Mouse (Mus musculus) neural tube, embryonic 11.5 days (tissue): Measurements from ENCODE around the gene Mlc1. TPM values are rescaled to one million over a fixed set of nuclear protein-coding genes. Genes with fewer than 3 reads are reported as not detected.

ENCODE experiments used
- ATAC-seq: fragments of 200-750 bp; cut with Nextera tagmentation; 2 replicates; pipeline ENCODE4 v1.8.0; 2017; ENCODE audit warnings: moderate number of reproducible peaks, mild to moderate bottlenecking, moderate TSS enrichment, moderate library complexity; ENCODE audit not compliant: insufficient read depth, low FRiP score, low TSS enrichment
- DNase-seq: peaks from one replicate; pipeline ENCODE4 v3.0.0-alpha.2; 2015; ENCODE audit warnings: low spot score
- H3K27ac ChIP-seq: fragments of 300-500 bp; sonication (generic); 2 replicates; pipeline ENCODE4 v1.5.1; 2014; ENCODE audit warnings: low read depth, mild to moderate bottlenecking, low read length
- H3K27me3 ChIP-seq: fragments of 300-500 bp; sonication (generic); 2 replicates; pipeline ENCODE4 v1.6.1; 2014; ENCODE audit warnings: mild to moderate bottlenecking, low read length, mixed read lengths; ENCODE audit not compliant: control insufficient read depth, insufficient read depth
- H3K36me3 ChIP-seq: fragments of 300-500 bp; sonication (generic); 2 replicates; pipeline ENCODE4 v1.6.1; 2014; ENCODE audit warnings: mild to moderate bottlenecking, low read length, moderate library complexity, mixed read lengths; ENCODE audit not compliant: control insufficient read depth, insufficient read depth
- H3K4me1 ChIP-seq: fragments of 300-500 bp; sonication (generic); 2 replicates; pipeline ENCODE4 v1.6.1; 2014; ENCODE audit warnings: low read length, mixed read lengths; ENCODE audit not compliant: control insufficient read depth, insufficient read depth
- H3K4me2 ChIP-seq: fragments of 300-500 bp; sonication (generic); 2 replicates; pipeline ENCODE4 v1.6.1; 2014; ENCODE audit warnings: low read depth, mild to moderate bottlenecking, moderate library complexity
- H3K4me3 ChIP-seq: fragments of 300-500 bp; sonication (generic); 2 replicates; pipeline ENCODE4 v1.5.1; 2014; ENCODE audit warnings: low read depth, low read length
- H3K9ac ChIP-seq: fragments of 300-500 bp; sonication (generic); 2 replicates; pipeline ENCODE4 v1.6.1; 2014; ENCODE audit warnings: mild to moderate bottlenecking, low read length
- H3K9me3 ChIP-seq: fragments of 300-500 bp; sonication (generic); 2 replicates; pipeline ENCODE4 v1.6.1; 2016; ENCODE audit warnings: low read length; ENCODE audit not compliant: control insufficient read depth
- WGBS: fragments of 180-500 bp; shearing (Covaris S2); extraction: QIAGEN DNeasy Blood & Tissue Kit; methylation state at CpG from one replicate; pipeline ENCODE4 v1.1.7; 2014; 5-methylcytosine and 5-hydroxymethylcytosine counted together
- polyA plus RNA-seq: library from polyadenylated mRNA; unstranded; fragments of >200 nt; fragmentation: Nextera tagmentation; extraction: Ambion mirVana; gene quantifications from 2 replicates; pipeline ENCODE4 v1.2.1, GENCODE M21; 2014

Mlc1 gene
- polyA plus RNA-seq, 1 experiment from 2014 or later = 1.4 TPM

- Histone ChIP-seq H3K27ac (no peak overlapping the region), H3K4me1 (no peaks in the 10 kb centered on the region), H3K4me3 (no peak overlapping the region), H3K36me3 (no peaks in the 10 kb centered on the region), H3K4me2 (no peak overlapping the region), H3K9me3 (no peaks in the 10 kb centered on the region), H3K9ac (no peak overlapping the region), H3K27me3 (no peaks in the 10 kb centered on the region)
- WGBS = 77% methylated on average over 8 of the region's 8 CpGs
- no peak for ATAC-seq
- DNase-seq = no peak
Measured at GRCm38 (mm10) chr15:88998636-88999035, 19.8 kb upstream of the Mlc1 start.

GRCm38 (mm10) chr15:88989236-88989635 lies 10.4 kb upstream of the Mlc1 start:
- H3K9me3 ChIP-seq = no peaks in the 10 kb centered on the region
- no peak overlapping the region for H3K4me3 ChIP-seq
- H3K9ac ChIP-seq = no peak overlapping the region
- H3K27me3 ChIP-seq = no peaks in the 10 kb centered on the region
- H3K4me2 ChIP-seq = no peak overlapping the region
- DNase-seq = no peak
- ATAC-seq = no peak
- H3K27ac ChIP-seq = no peak overlapping the region
- 83% methylated on average over 2 of the region's 2 CpGs for WGBS
- no peaks in the 10 kb centered on the region for H3K4me1 ChIP-seq
- no peaks in the 10 kb centered on the region for H3K36me3 ChIP-seq

- Histone ChIP-seq H3K4me3 (no peak within 1 kb of the TSS), H3K27ac (no peak within 1 kb of the TSS), H3K27me3 (no peaks in the 10 kb centered on the region), H3K4me2 (no peak within 1 kb of the TSS), H3K9ac (no peak within 1 kb of the TSS), H3K9me3 (no peaks in the 10 kb centered on the region), H3K4me1 (no peaks in the 10 kb centered on the region), H3K36me3 (no peaks in the 10 kb centered on the region)
- ATAC-seq (no peak), DNase-seq (no peak)
- 94% methylated on average over 31 of the region's 31 CpGs for WGBS
Measured at GRCm38 (mm10) chr15:88982534-88983079, 3.8 kb upstream of the Mlc1 start, which contains the start of gene Mov10l1. Gene Mov10l1, plus strand, starts transcription at chr15:88982909.

GRCm38 (mm10) chr15:88979138-88979446 lies 285 bp upstream of the Mlc1 start:
- WGBS = 44% methylated on average over 3 of the region's 3 CpGs
- no peaks in the 10 kb centered on the region for H3K4me1 ChIP-seq
- no peak overlapping the region for H3K27ac ChIP-seq
- ATAC-seq = peak; percentile 79; the same call in 1 of the 2 replicates
- no peaks in the 10 kb centered on the region for H3K9me3 ChIP-seq
- no peak overlapping the region for H3K9ac ChIP-seq
- H3K27me3 ChIP-seq = no peaks in the 10 kb centered on the region
- no peaks in the 10 kb centered on the region for H3K36me3 ChIP-seq
- no peak for DNase-seq
- no peak overlapping the region for H3K4me3 ChIP-seq
- H3K4me2 ChIP-seq = no peak overlapping the region

- H3K36me3 ChIP-seq = no peaks in the 10 kb centered on the region
- H3K4me3 ChIP-seq = no peak overlapping the region
- no peaks in the 10 kb centered on the region for H3K9me3 ChIP-seq
- ATAC-seq (no peak), DNase-seq (no peak)
- H3K27ac ChIP-seq = no peak overlapping the region
- H3K27me3 ChIP-seq = no peaks in the 10 kb centered on the region
- 88% methylated on average over 4 of the region's 4 CpGs for WGBS
- H3K4me1 ChIP-seq = no peaks in the 10 kb centered on the region
- H3K9ac ChIP-seq = no peak overlapping the region
- no peak overlapping the region for H3K4me2 ChIP-seq
Measured at GRCm38 (mm10) chr15:88972300-88972699, 6.5 kb downstream of the Mlc1 start.

- 78% methylated on average over 2 of the region's 2 CpGs for WGBS
- DNase-seq = no peak
- no peak for ATAC-seq
Measured at GRCm38 (mm10) chr15:88964070-88964578, 14.7 kb downstream of the Mlc1 start.

GRCm38 (mm10) chr15:88957522-88957921 lies 21.3 kb downstream of the Mlc1 start:
- WGBS = 80% methylated on average over 4 of the region's 4 CpGs
- Histone ChIP-seq H3K9ac (no peak overlapping the region), H3K4me1 (peaks cover 7% of the 10 kb centered on the region; the same call in 1 of the 2 replicates), H3K36me3 (no peaks in the 10 kb centered on the region), H3K27me3 (peaks cover 16% of the 10 kb centered on the region), H3K9me3 (no peaks in the 10 kb centered on the region), H3K4me3 (no peak overlapping the region), H3K27ac (no peak overlapping the region), H3K4me2 (no peak overlapping the region)
- no peak for DNase-seq
- ATAC-seq = no peak

More at GRCm38 (mm10) chr15:88964070-88964578, 14.7 kb downstream of the Mlc1 start:
- Histone ChIP-seq H3K4me2 (no peak overlapping the region), H3K27ac (no peak overlapping the region), H3K4me3 (no peak overlapping the region), H3K9ac (no peak overlapping the region), H3K9me3 (no peaks in the 10 kb centered on the region), H3K27me3 (no peaks in the 10 kb centered on the region), H3K36me3 (no peaks in the 10 kb centered on the region), H3K4me1 (no peaks in the 10 kb centered on the region)

- WGBS = 87% methylated on average over 6 of the region's 6 CpGs
Measured at GRCm38 (mm10) chr15:88955342-88955741, 23.5 kb downstream of the Mlc1 start.

GRCm38 (mm10) chr15:88954368-88955072 lies 24.3 kb downstream of the Mlc1 start, which contains the start of gene Ttll8:
Gene Ttll8, minus strand, starts transcription at chr15:88954418.
- H3K27ac ChIP-seq = no peak within 1 kb of the TSS
- H3K4me1 ChIP-seq = peaks cover 7% of the 10 kb centered on the region; the same call in 1 of the 2 replicates
- H3K4me2 ChIP-seq = peak within 1 kb of the TSS; percentile 83
- no peaks in the 10 kb centered on the region for H3K36me3 ChIP-seq
- peak within 1 kb of the TSS; percentile 34 for H3K4me3 ChIP-seq
- 4% methylated on average over 52 of the region's 53 CpGs for WGBS
- H3K9me3 ChIP-seq = no peaks in the 10 kb centered on the region
- DNase-seq (peak; percentile 47), ATAC-seq (peak; percentile 55; the same call in 1 of the 2 replicates)
- H3K9ac ChIP-seq = peak within 1 kb of the TSS; percentile 60
- peaks cover 16% of the 10 kb centered on the region for H3K27me3 ChIP-seq

More at GRCm38 (mm10) chr15:88955342-88955741, 23.5 kb downstream of the Mlc1 start:
- H3K27me3 ChIP-seq = peaks cover 16% of the 10 kb centered on the region
- H3K9me3 ChIP-seq = no peaks in the 10 kb centered on the region
- no peak overlapping the region for H3K27ac ChIP-seq
- H3K9ac ChIP-seq = no peak overlapping the region
- no peak for DNase-seq
- H3K4me2 ChIP-seq = no peak overlapping the region
- no peaks in the 10 kb centered on the region for H3K36me3 ChIP-seq
- peaks cover 7% of the 10 kb centered on the region; the same call in 1 of the 2 replicates for H3K4me1 ChIP-seq
- no peak overlapping the region for H3K4me3 ChIP-seq
- no peak for ATAC-seq
